Mouse (Mus musculus) liver, embryonic 14.5 days (tissue): ENCODE data around the gene Dip2c. TPM values are rescaled to one million over a fixed set of nuclear protein-coding genes. Genes with fewer than 3 reads are reported as not detected.
A peak's percentile ranks its signal among the peaks of the same experiment; 100 is the strongest.

Experiments used
- ATAC-seq: fragments of 200-750 bp; cut with Nextera tagmentation; 2 replicates; pipeline ENCODE4 v1.8.0; 2017; ENCODE audit warnings: moderate number of reproducible peaks, mild to moderate bottlenecking, moderate library complexity; ENCODE audit not compliant: insufficient read depth
- DNase-seq, 3 experiments: peaks; one replicate each; pipeline ENCODE4 v3.0.0-alpha.2; 2012 to 2013; ENCODE audit warnings: low read depth in 3 of 3, low spot score in 3 of 3
- H3K27ac ChIP-seq: fragments of 300-500 bp; sonication (generic); 2 replicates; pipeline ENCODE4 v1.5.1; 2014; ENCODE audit warnings: moderate library complexity, mild to moderate bottlenecking, control low read depth, inconsistent platforms
- H3K27me3 ChIP-seq: fragments of 300-500 bp; sonication (generic); 2 replicates; pipeline ENCODE4 v1.6.1; 2014; ENCODE audit warnings: mild to moderate bottlenecking, low read length, moderate library complexity; ENCODE audit not compliant: control insufficient read depth, insufficient read depth
- H3K36me3 ChIP-seq: fragments of 300-500 bp; sonication (generic); replicated peaks from 2 replicates; pipeline ENCODE4 v1.6.1; 2014; ENCODE audit warnings: low read depth; ENCODE audit not compliant: control insufficient read depth, insufficient read depth
- H3K4me1 ChIP-seq, 2 experiments: fragments of 200-500 bp in 1 of 2; fragments of 300-500 bp in 1 of 2; sonication (generic) in 1 of 2; replicated peaks; 2 replicates each; pipeline ENCODE4 v1.6.1; 2012 to 2014; ENCODE audit warnings: antibody characterized with exemption in 1 of 2, inconsistent platforms in 1 of 2, low read length in 1 of 2; ENCODE audit not compliant: control insufficient read depth in 2 of 2, insufficient read depth in 2 of 2
- H3K4me2 ChIP-seq: fragments of 300-500 bp; sonication (generic); 2 replicates; pipeline ENCODE4 v1.6.1; 2014; ENCODE audit warnings: low read depth, mild to moderate bottlenecking, control low read depth, moderate library complexity
- H3K4me3 ChIP-seq, 2 experiments: fragments of 200-500 bp in 1 of 2; fragments of 300-500 bp in 1 of 2; sonication (generic) in 1 of 2; 2 replicates each; pipeline ENCODE4 v1.5.1; 2012 to 2014; ENCODE audit warnings: low read depth in 2 of 2, low read length in 2 of 2, mild to moderate bottlenecking in 2 of 2, control low read depth in 1 of 2, inconsistent platforms in 1 of 2, moderate library complexity in 1 of 2; ENCODE audit not compliant: insufficient read depth in 1 of 2
- H3K9ac ChIP-seq: fragments of 300-500 bp; sonication (generic); replicated peaks from 2 replicates; pipeline ENCODE4 v1.6.1; 2014; ENCODE audit warnings: mild to moderate bottlenecking, control low read depth, moderate library complexity
- H3K9me3 ChIP-seq: fragments of 300-500 bp; sonication (generic); 2 replicates; pipeline ENCODE4 v1.6.1; 2016; ENCODE audit warnings: low read length, mixed read lengths; ENCODE audit not compliant: control insufficient read depth
- CTCF ChIP-seq: IDR thresholded peaks from 2 replicates; pipeline ENCODE4 v1.5.1; 2016; ENCODE audit warnings: antibody characterized with exemption, low read depth, control low read depth
- EP300 ChIP-seq: IDR thresholded peaks from 2 replicates; pipeline ENCODE4 v1.6.1; 2016; ENCODE audit warnings: antibody characterized with exemption, low read depth
- WGBS: fragments of 180-500 bp; shearing (Covaris S2); extraction: QIAGEN DNeasy Blood & Tissue Kit; methylation state at CpG from one replicate; pipeline ENCODE4 v1.1.7; 2014; ENCODE audit not compliant: insufficient replicate concordance; 5-methylcytosine and 5-hydroxymethylcytosine counted together
- polyA plus RNA-seq, 2 experiments: library from polyadenylated mRNA; depleted of rRNA in 1 of 2; stranded (reverse) in 1 of 2; unstranded in 1 of 2; fragments of >200 nt; fragmentation: Nextera tagmentation in 1 of 2; extraction: Ambion mirVana in 1 of 2; gene quantifications; 2 replicates each; pipeline versions ENCODE4 v1.2.1 to v1.2.3; 2012 to 2014

Dip2c gene
- polyA plus RNA-seq, 2 experiments: 0.46 to 0.55 TPM

DNA sequence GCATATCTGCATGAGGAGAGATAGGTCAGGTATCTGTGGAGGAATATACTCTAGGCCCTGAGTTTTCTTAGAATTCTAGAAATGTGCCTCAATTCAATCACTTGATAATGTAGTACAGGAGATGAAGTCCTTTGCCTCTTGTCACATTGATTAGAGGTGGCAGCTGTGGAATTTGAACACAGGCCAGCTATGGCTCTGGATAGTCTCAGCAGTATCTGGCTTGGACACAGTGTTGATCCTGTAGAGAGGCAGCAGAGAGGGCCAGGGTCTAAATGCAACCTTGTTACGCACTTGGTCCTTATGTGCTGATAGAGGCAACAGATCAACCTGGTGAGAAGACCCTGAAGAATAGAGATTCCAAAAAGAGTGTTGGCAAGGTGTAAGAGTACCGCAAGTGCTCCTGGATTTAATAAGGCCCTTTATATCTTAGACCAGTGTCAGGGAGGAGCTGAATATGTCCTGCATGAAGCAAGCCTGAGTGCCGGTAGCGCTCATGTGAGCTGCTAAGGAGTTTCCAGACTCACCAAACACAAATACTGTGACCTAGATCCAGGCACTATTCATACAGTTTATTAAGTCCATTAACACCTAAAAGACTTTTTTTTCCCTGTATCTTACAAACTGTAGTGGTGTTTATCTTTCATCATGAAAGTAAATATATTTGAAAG lies 170.3 kb downstream of the Dip2c start:
- Histone ChIP-seq H3K9ac (no peak overlapping the region), H3K4me3 (no peak overlapping the region), H3K9me3 (no peaks in the 10 kb centered on the region), H3K36me3 (no peaks in the 10 kb centered on the region), H3K4me1 (peaks cover 0 to 13% of the 10 kb centered on the region in 2 experiments; a peak in 2 of 4 replicates), H3K27ac (no peak overlapping the region), H3K4me2 (no peak overlapping the region), H3K27me3 (no peaks in the 10 kb centered on the region)
- WGBS: 78% methylated on average over 4 of the region's 4 CpGs
- TF ChIP-seq CTCF (no peak), EP300 (no peak)
- ATAC-seq: peak; percentile 50; the same call in 1 of the 2 replicates
- DNase-seq: peak in 2 of 3 experiments; percentile 22

DNA sequence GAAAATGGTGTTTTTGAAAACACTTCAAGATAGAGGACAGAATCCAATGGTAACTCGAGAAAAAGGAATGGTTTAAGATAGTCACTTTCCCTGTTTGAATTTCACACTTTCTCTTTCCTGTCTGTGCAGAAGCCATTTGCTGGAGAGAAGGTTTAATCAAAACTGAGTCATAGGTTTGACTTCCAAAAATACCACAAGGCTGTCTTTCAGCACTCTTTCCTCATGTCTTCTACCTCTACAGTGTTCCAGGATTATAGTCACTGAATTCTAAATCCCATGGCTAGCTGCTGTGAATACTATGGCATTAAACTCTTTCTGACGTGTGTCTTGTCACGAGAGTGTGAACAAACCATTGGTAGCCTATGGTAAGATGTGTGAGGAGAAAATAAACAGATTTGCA lies 173.9 kb downstream of the Dip2c start:
- H3K4me1 ChIP-seq: peaks cover 0 to 13% of the 10 kb centered on the region in 2 experiments; a peak in 2 of 4 replicates
- no peaks in the 10 kb centered on the region for H3K36me3 ChIP-seq
- H3K9me3 ChIP-seq: no peaks in the 10 kb centered on the region
- no peak overlapping the region for H3K27ac ChIP-seq
- no peak overlapping the region for H3K4me3 ChIP-seq
- no peak overlapping the region for H3K9ac ChIP-seq
- TF ChIP-seq CTCF: no peak
- ATAC-seq (no peak), DNase-seq (no peak)
- 48% methylated on average over 3 of the region's 3 CpGs for WGBS
- no peaks in the 10 kb centered on the region for H3K27me3 ChIP-seq
- H3K4me2 ChIP-seq: no peak overlapping the region

DNA sequence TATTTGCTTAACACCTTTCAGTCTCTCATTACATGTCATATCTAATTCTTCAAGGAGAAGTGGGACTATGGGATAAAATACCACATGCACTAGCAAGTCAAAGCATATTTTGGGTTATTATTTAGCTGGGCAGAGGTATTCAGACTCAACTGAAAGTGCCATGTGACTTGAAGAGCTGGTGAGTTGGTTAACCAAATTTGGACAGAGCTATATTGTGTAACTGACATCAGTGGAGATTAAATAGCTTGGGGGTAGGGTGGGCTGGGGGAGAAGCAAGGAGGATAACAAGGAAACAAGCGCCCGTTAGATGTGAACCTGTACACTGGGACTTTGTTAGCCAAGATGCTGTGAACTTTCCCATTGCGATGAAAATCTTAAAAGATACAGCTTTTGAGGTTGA lies 175.6 kb downstream of the Dip2c start:
- no peak overlapping the region for H3K4me2 ChIP-seq
- no peak overlapping the region for H3K27ac ChIP-seq
- H3K9ac ChIP-seq: no peak overlapping the region
- ATAC-seq (no peak), DNase-seq (no peak)
- H3K4me3 ChIP-seq: no peak overlapping the region
- no peaks in the 10 kb centered on the region for H3K36me3 ChIP-seq
- TF ChIP-seq CTCF: no peak
- TF ChIP-seq EP300: no peak
- peaks cover 0 to 6% of the 10 kb centered on the region in 2 experiments; a peak in 1 of 4 replicates for H3K4me1 ChIP-seq
- no peaks in the 10 kb centered on the region for H3K9me3 ChIP-seq
- H3K27me3 ChIP-seq: no peaks in the 10 kb centered on the region
- 73% methylated on average over 3 of the region's 3 CpGs for WGBS

DNA sequence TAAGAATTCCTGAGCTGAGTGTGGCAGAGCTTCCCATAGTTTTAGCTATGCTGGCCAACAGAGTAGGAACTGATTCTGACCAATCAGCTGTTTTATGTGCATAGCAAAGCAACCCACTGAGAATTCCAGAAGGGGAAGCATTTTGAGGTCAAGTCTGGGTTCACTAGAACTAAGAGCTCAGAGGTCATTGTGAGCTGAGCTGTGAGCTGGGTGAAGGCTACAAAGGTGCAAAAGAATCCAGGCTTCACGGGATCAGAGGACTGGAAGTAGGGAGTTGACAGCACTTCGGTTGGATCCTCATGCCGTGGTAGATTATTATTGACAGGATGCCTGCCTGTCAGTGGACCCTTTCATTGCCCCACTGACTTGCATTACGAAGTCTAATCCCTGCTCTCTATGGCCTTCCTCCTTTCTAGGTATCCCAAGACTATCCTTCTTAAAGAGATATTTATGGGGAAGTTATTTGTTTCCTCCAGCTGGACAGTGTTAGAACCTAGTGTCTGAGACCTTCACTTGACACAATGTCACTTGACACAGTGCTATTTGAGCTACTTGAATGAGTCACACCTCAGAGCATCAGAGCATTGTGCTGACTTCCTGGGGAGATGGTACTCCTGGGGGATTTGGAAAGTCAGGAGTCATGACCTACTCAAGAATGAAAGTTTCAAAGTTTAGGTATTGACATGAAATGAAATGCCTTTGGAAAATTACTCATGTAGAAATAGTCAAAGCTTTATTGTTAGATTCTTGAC lies 178.3 kb downstream of the Dip2c start:
- no peak overlapping the region for H3K4me2 ChIP-seq
- WGBS: 45% methylated on average over 4 of the region's 4 CpGs
- no peak for DNase-seq

DNA sequence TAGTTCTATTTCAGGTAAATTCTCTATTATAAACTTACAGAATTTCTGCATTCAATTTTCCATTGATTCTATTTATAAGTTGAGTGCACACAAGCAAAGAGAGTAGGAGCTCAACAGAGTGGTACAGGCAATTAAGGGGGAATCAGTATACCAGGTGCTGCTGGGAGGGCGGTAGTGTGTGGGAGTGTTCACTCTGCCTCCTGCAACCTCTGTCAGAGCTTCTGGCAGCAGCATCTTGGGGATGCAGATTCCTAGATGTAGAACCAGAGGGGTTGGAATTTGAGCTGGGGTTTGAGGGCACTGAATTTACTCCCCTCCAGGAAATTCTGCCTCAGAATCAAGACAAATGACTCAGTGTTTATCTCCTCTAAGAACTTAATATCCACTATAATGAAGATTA lies 179.7 kb downstream of the Dip2c start:
- Histone ChIP-seq H3K9ac (no peak overlapping the region), H3K4me1 (no peaks in the 10 kb centered on the region), H3K27ac (no peak overlapping the region), H3K27me3 (no peaks in the 10 kb centered on the region), H3K9me3 (no peaks in the 10 kb centered on the region), H3K36me3 (no peaks in the 10 kb centered on the region), H3K4me3 (no peak overlapping the region), H3K4me2 (no peak overlapping the region)
- WGBS: 58% methylated on average over 1 of the region's 1 CpGs
- ATAC-seq (no peak), DNase-seq (no peak)
- TF ChIP-seq EP300: no peak
- no peak for TF ChIP-seq CTCF

More for the DNA sequence above, 178.3 kb downstream of the Dip2c start:
- TF ChIP-seq CTCF (no peak), EP300 (no peak)
- Histone ChIP-seq H3K36me3 (no peaks in the 10 kb centered on the region), H3K9me3 (no peaks in the 10 kb centered on the region), H3K27me3 (no peaks in the 10 kb centered on the region), H3K4me3 (no peak overlapping the region), H3K4me1 (peaks cover 0 to 6% of the 10 kb centered on the region in 2 experiments; a peak in 1 of 4 replicates), H3K9ac (no peak overlapping the region), H3K27ac (no peak overlapping the region)
- no peak for ATAC-seq
